Mouse (Mus musculus): Measurements from ENCODE around the gene Gm5152. TPM values are rescaled to one million over a fixed set of nuclear protein-coding genes. Genes with fewer than 3 reads are reported as not detected.
"Not testable (repeated sequence)": the region's sequence is repeated elsewhere in the genome, so short reads cannot be mapped to it uniquely, and the experiment has no call there.

Gm5152 gene
- total RNA-seq (2018; cell fraction: chromatin; rRNA removed): not detected
- total RNA-seq (2018; cell fraction: cytosol; rRNA removed): not detected
- not detected for total RNA-seq (2018; cell fraction: nucleus; rRNA removed)
- polyA plus RNA-seq (2018): not detected in 3 replicates

- no CpG with 5 or more reads among the region's 1 CpGs for WGBS (ENCODE audit: missing documents)
- not testable (repeated sequence) for H3K79me2 ChIP-seq (ENCODE audit: inconsistent target); H3K4me3 ChIP-seq (ENCODE audit: inconsistent target); H3K27ac ChIP-seq; H3K36me3 ChIP-seq (ENCODE audit: inconsistent target)
Measured at GRCm38 (mm10) chr5:10246426-10246825, at the start of gene Gm5152. Gene Gm5152 (minus strand): TSS chr5:10246526.

- not testable (repeated sequence) for H3K36me3 ChIP-seq (ENCODE audit: inconsistent target); H3K79me2 ChIP-seq (ENCODE audit: inconsistent target); H3K4me3 ChIP-seq (ENCODE audit: inconsistent target); H3K27ac ChIP-seq
- 88% methylated on average over 1 of the region's 1 CpGs for WGBS (ENCODE audit: missing documents)
Measured at GRCm38 (mm10) chr5:10254768-10255167, 8.4 kb upstream of the Gm5152 start.

- not testable (repeated sequence) for H3K27ac ChIP-seq; H3K36me3 ChIP-seq (ENCODE audit: inconsistent target); H3K79me2 ChIP-seq (ENCODE audit: inconsistent target); H3K4me3 ChIP-seq (ENCODE audit: inconsistent target)
Measured at GRCm38 (mm10) chr5:10245770-10246169, 556 bp downstream of the Gm5152 start.

- not testable (repeated sequence) for H3K27ac ChIP-seq; H3K4me3 ChIP-seq (ENCODE audit: inconsistent target); H3K36me3 ChIP-seq (ENCODE audit: inconsistent target); H3K79me2 ChIP-seq (ENCODE audit: inconsistent target)
- WGBS (ENCODE audit: missing documents): 77% methylated on average over 3 of the region's 3 CpGs
Measured at GRCm38 (mm10) chr5:10240436-10240835, 5.9 kb downstream of the Gm5152 start.

- H3K36me3 ChIP-seq (ENCODE audit: inconsistent target): no peaks in the 10 kb centered on the region
- no peak overlapping the region for H3K4me3 ChIP-seq (ENCODE audit: inconsistent target)
- H3K79me2 ChIP-seq (ENCODE audit: inconsistent target): no peaks in the 10 kb centered on the region
- H3K27ac ChIP-seq: no peak overlapping the region
Measured at GRCm38 (mm10) chr5:10220317-10220716, 26.0 kb downstream of the Gm5152 start.

- Histone ChIP-seq H3K27ac (no peak overlapping the region), H3K36me3 (ENCODE audit: inconsistent target) (no peaks in the 10 kb centered on the region), H3K79me2 (ENCODE audit: inconsistent target) (no peaks in the 10 kb centered on the region), H3K4me3 (ENCODE audit: inconsistent target) (no peak overlapping the region)
- 88% methylated on average over 1 of the region's 1 CpGs for WGBS (ENCODE audit: missing documents)
Measured at GRCm38 (mm10) chr5:10203067-10203466, 43.3 kb downstream of the Gm5152 start.

- no peak overlapping the region for H3K4me3 ChIP-seq (ENCODE audit: inconsistent target)
- no peak overlapping the region for H3K27ac ChIP-seq
- WGBS (ENCODE audit: missing documents): 71% methylated on average over 1 of the region's 1 CpGs
- no peaks in the 10 kb centered on the region for H3K36me3 ChIP-seq (ENCODE audit: inconsistent target)
- no peaks in the 10 kb centered on the region for H3K79me2 ChIP-seq (ENCODE audit: inconsistent target)
Measured at GRCm38 (mm10) chr5:10196880-10197279, 49.4 kb downstream of the Gm5152 start.
